Mouse (Mus musculus) kidney, postnatal 0 days (tissue): Measurements from ENCODE around the gene 4930455H04Rik. TPM values are rescaled to one million over a fixed set of nuclear protein-coding genes. Genes with fewer than 3 reads are reported as not detected.

Experiments
- ATAC-seq: fragments of 200-750 bp; cut with Nextera tagmentation; replicated peaks from 2 replicates; pipeline ENCODE4 v1.8.0; 2017; ENCODE audit warnings: low read depth, moderate number of reproducible peaks, moderate TSS enrichment, moderate library complexity; ENCODE audit not compliant: low FRiP score
- DNase-seq: peaks from one replicate; pipeline ENCODE4 v3.0.0-alpha.2; 2016; ENCODE audit warnings: low spot score
- H3K27ac ChIP-seq: fragments of 300-500 bp; sonication (generic); 2 replicates; pipeline ENCODE4 v1.5.1; 2014; ENCODE audit warnings: mild to moderate bottlenecking
- H3K27me3 ChIP-seq: fragments of 300-500 bp; sonication (generic); 2 replicates; pipeline ENCODE4 v1.6.1; 2014; ENCODE audit warnings: low read length, mixed read lengths; ENCODE audit not compliant: insufficient read depth
- H3K36me3 ChIP-seq: fragments of 300-500 bp; sonication (generic); 2 replicates; pipeline ENCODE4 v1.6.1; 2014; ENCODE audit warnings: low read length, mixed read lengths; ENCODE audit not compliant: insufficient read depth
- H3K4me1 ChIP-seq: fragments of 300-500 bp; sonication (generic); replicated peaks from 2 replicates; pipeline ENCODE4 v1.6.1; 2014; ENCODE audit warnings: antibody characterized with exemption, low read length, mixed read lengths; ENCODE audit not compliant: insufficient read depth
- H3K4me2 ChIP-seq: fragments of 300-500 bp; sonication (generic); 2 replicates; pipeline ENCODE4 v1.6.1; 2014; ENCODE audit warnings: mild to moderate bottlenecking, low read length, moderate library complexity, mixed read lengths
- H3K4me3 ChIP-seq: fragments of 300-500 bp; sonication (generic); replicated peaks from 2 replicates; pipeline ENCODE4 v1.5.1; 2014; ENCODE audit warnings: low read depth, low read length
- H3K9ac ChIP-seq: fragments of 300-500 bp; sonication (generic); 2 replicates; pipeline ENCODE4 v1.6.1; 2014; ENCODE audit warnings: low read depth, low read length
- H3K9me3 ChIP-seq: fragments of 300-500 bp; sonication (generic); replicated peaks from 2 replicates; pipeline ENCODE4 v1.6.1; 2016; ENCODE audit warnings: low read length, inconsistent platforms, mixed read lengths
- CTCF ChIP-seq: IDR thresholded peaks from 2 replicates; pipeline ENCODE4 v1.5.1; 2016; ENCODE audit warnings: antibody characterized with exemption, low read depth, mild to moderate bottlenecking, moderate library complexity
- WGBS: fragments of 180-500 bp; shearing (Covaris S2); extraction: QIAGEN DNeasy Blood & Tissue Kit; methylation state at CpG from one replicate; pipeline ENCODE4 v1.1.7; 2014; 5-methylcytosine and 5-hydroxymethylcytosine counted together
- polyA plus RNA-seq: library from polyadenylated mRNA; unstranded; fragments of >200 nt; fragmentation: Nextera tagmentation; extraction: Ambion mirVana; gene quantifications from 2 replicates; pipeline ENCODE4 v1.2.1, GENCODE M21; 2015

4930455H04Rik gene
- not detected in 2 replicates for polyA plus RNA-seq

GRCm38 (mm10) chr3:116967967-116968366, at the start of gene 4930455H04Rik:
Gene 4930455H04Rik, plus strand, starts transcription at chr3:116968267.
- H3K9ac ChIP-seq, result peak within 1 kb of the TSS; percentile 32; the same call in 1 of the 2 replicates
- DNase-seq (no peak), ATAC-seq (no peak)
- peak within 1 kb of the TSS; percentile 33 for H3K4me3 ChIP-seq
- no peaks in the 10 kb centered on the region for H3K4me1 ChIP-seq
- no peaks in the 10 kb centered on the region for H3K36me3 ChIP-seq
- no peak for TF ChIP-seq CTCF
- peak within 1 kb of the TSS; percentile 58 for H3K4me2 ChIP-seq
- 59% methylated on average over 4 of the region's 4 CpGs for WGBS
- no peaks in the 10 kb centered on the region for H3K9me3 ChIP-seq
- no peaks in the 10 kb centered on the region for H3K27me3 ChIP-seq
- H3K27ac ChIP-seq, result no peak within 1 kb of the TSS

- TF ChIP-seq CTCF, result no peak
- no peaks in the 10 kb centered on the region for H3K27me3 ChIP-seq
- H3K4me2 ChIP-seq, result no peak overlapping the region
- H3K4me3 ChIP-seq, result no peak overlapping the region
- H3K9ac ChIP-seq, result no peak overlapping the region
- WGBS, result 73% methylated on average over 3 of the region's 3 CpGs
- H3K27ac ChIP-seq, result no peak overlapping the region
- no peaks in the 10 kb centered on the region for H3K36me3 ChIP-seq
- no peaks in the 10 kb centered on the region for H3K4me1 ChIP-seq
- DNase-seq, result peak; percentile 35
- ATAC-seq, result no peak
- H3K9me3 ChIP-seq, result no peaks in the 10 kb centered on the region
These were observed 46.5 kb upstream of the 4930455H04Rik start for GRCm38 (mm10) chr3:116921535-116921934.

GRCm38 (mm10) chr3:116923042-116923441, 45.0 kb upstream of the 4930455H04Rik start:
- Histone ChIP-seq H3K4me3 (no peak overlapping the region), H3K4me2 (no peak overlapping the region)
- DNase-seq, result no peak

GRCm38 (mm10) chr3:116928994-116929393, 39.1 kb upstream of the 4930455H04Rik start:
- Histone ChIP-seq H3K4me1 (no peaks in the 10 kb centered on the region), H3K4me3 (no peak overlapping the region), H3K36me3 (no peaks in the 10 kb centered on the region), H3K27ac (no peak overlapping the region), H3K9me3 (no peaks in the 10 kb centered on the region), H3K4me2 (no peak overlapping the region), H3K27me3 (no peaks in the 10 kb centered on the region), H3K9ac (no peak overlapping the region)
- ATAC-seq, result no peak
- WGBS, result 83% methylated on average over 4 of the region's 4 CpGs
- DNase-seq, result no peak
- TF ChIP-seq CTCF, result no peak

More at GRCm38 (mm10) chr3:116923042-116923441, 45.0 kb upstream of the 4930455H04Rik start:
- no peaks in the 10 kb centered on the region for H3K36me3 ChIP-seq
- no peak for ATAC-seq
- H3K9ac ChIP-seq, result no peak overlapping the region
- H3K27ac ChIP-seq, result no peak overlapping the region
- 44% methylated on average over 12 of the region's 12 CpGs for WGBS
- H3K9me3 ChIP-seq, result no peaks in the 10 kb centered on the region
- TF ChIP-seq CTCF, result no peak
- no peaks in the 10 kb centered on the region for H3K27me3 ChIP-seq
- H3K4me1 ChIP-seq, result no peaks in the 10 kb centered on the region

- no peaks in the 10 kb centered on the region for H3K9me3 ChIP-seq
- ATAC-seq (no peak), DNase-seq (no peak)
- H3K9ac ChIP-seq, result no peak overlapping the region
- H3K36me3 ChIP-seq, result no peaks in the 10 kb centered on the region
- H3K27me3 ChIP-seq, result no peaks in the 10 kb centered on the region
- H3K4me2 ChIP-seq, result no peak overlapping the region
- TF ChIP-seq CTCF, result no peak
- H3K4me3 ChIP-seq, result no peak overlapping the region
- no peak overlapping the region for H3K27ac ChIP-seq
- no peaks in the 10 kb centered on the region for H3K4me1 ChIP-seq
- 91% methylated on average over 1 of the region's 1 CpGs for WGBS
These were observed 34.9 kb upstream of the 4930455H04Rik start for GRCm38 (mm10) chr3:116933158-116933557.

GRCm38 (mm10) chr3:116936934-116937691, 31.0 kb upstream of the 4930455H04Rik start:
- no peaks in the 10 kb centered on the region for H3K4me1 ChIP-seq
- TF ChIP-seq CTCF, result no peak
- H3K9ac ChIP-seq, result no peak overlapping the region
- WGBS, result 72% methylated on average over 4 of the region's 4 CpGs
- no peaks in the 10 kb centered on the region for H3K27me3 ChIP-seq
- ATAC-seq (no peak), DNase-seq (no peak)
- H3K4me3 ChIP-seq, result no peak overlapping the region
- H3K4me2 ChIP-seq, result no peak overlapping the region
- H3K9me3 ChIP-seq, result no peaks in the 10 kb centered on the region
- H3K36me3 ChIP-seq, result no peaks in the 10 kb centered on the region
- H3K27ac ChIP-seq, result no peak overlapping the region
